Mouse (Mus musculus) heart, embryonic 11.5 days (tissue): ENCODE results near the gene Chrna4. TPM values are rescaled to one million over a fixed set of nuclear protein-coding genes. Genes with fewer than 3 reads are reported as not detected.

Experiments used
- ATAC-seq: fragments of 200-750 bp; cut with Nextera tagmentation; replicated peaks from 2 replicates; pipeline ENCODE4 v1.8.0; 2017; ENCODE audit warnings: moderate library complexity; ENCODE audit not compliant: insufficient number of reproducible peaks, low FRiP score, low TSS enrichment
- H3K27ac ChIP-seq: fragments of 300-500 bp; sonication (generic); 2 replicates; pipeline ENCODE4 v1.5.1; 2014; ENCODE audit warnings: mild to moderate bottlenecking, low read depth, low read length
- H3K27me3 ChIP-seq: fragments of 300-500 bp; sonication (generic); 2 replicates; pipeline ENCODE4 v1.6.1; 2014; ENCODE audit warnings: mild to moderate bottlenecking, low read length, mixed read lengths; ENCODE audit not compliant: control insufficient read depth, insufficient read depth
- H3K36me3 ChIP-seq: fragments of 300-500 bp; sonication (generic); 2 replicates; pipeline ENCODE4 v1.6.1; 2014; ENCODE audit warnings: mild to moderate bottlenecking, low read length, moderate library complexity, mixed read lengths; ENCODE audit not compliant: control insufficient read depth, insufficient read depth
- H3K4me1 ChIP-seq: fragments of 300-500 bp; sonication (generic); 2 replicates; pipeline ENCODE4 v1.6.1; 2014; ENCODE audit warnings: low read length; ENCODE audit not compliant: control insufficient read depth, insufficient read depth
- H3K4me2 ChIP-seq: fragments of 300-500 bp; sonication (generic); 2 replicates; pipeline ENCODE4 v1.6.1; 2014; ENCODE audit warnings: mild to moderate bottlenecking, moderate library complexity
- H3K4me3 ChIP-seq: fragments of 300-500 bp; sonication (generic); 2 replicates; pipeline ENCODE4 v1.5.1; 2014; ENCODE audit warnings: low read depth, low read length
- H3K9ac ChIP-seq: fragments of 300-500 bp; sonication (generic); 2 replicates; pipeline ENCODE4 v1.6.1; 2014; ENCODE audit warnings: mild to moderate bottlenecking, low read depth, low read length, moderate library complexity
- H3K9me3 ChIP-seq: fragments of 300-500 bp; sonication (generic); replicated peaks from 2 replicates; pipeline ENCODE4 v1.6.1; 2016; ENCODE audit warnings: low read length; ENCODE audit not compliant: control insufficient read depth
- WGBS: fragments of 180-500 bp; shearing (Covaris S2); extraction: QIAGEN DNeasy Blood & Tissue Kit; methylation state at CpG from one replicate; pipeline ENCODE4 v1.1.7; 2014; ENCODE audit not compliant: insufficient replicate concordance; 5-methylcytosine and 5-hydroxymethylcytosine counted together
- polyA plus RNA-seq: library from polyadenylated mRNA; unstranded; fragments of >200 nt; fragmentation: Nextera tagmentation; extraction: Ambion mirVana; gene quantifications from 2 replicates; pipeline ENCODE4 v1.2.1, GENCODE M21; 2014

The Chrna4 gene
- 0.28 and 0.70 TPM in 2 replicates for polyA plus RNA-seq

DNA sequence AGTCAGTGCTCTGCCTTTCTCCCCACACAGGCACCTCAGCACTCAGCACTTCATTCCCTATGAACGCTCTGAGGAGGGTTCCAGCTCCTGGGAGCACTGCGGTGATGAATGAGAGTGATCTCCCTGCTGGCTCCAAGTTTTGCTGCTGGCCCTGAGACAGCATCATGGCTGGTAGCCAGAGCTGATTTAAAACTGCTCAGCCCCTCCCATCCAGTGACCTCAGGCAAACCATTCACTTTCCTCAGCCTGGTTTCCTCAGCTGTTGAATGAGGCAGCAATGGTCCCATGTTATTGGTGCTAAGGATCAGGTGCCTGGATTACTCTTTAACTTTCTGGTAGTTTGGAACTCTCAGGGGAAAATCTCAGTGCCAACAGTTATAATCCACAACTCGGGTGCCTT is at the start of gene Chrna4:
TSS of gene Chrna4 (minus strand) at position 110 of the 400 bp plus-strand sequence.
- Histone ChIP-seq H3K27ac (no peak within 1 kb of the TSS), H3K4me3 (no peak within 1 kb of the TSS), H3K4me1 (0 out of 2 replicates have a peak, but pooled peaks cover 4% of the 10 kb centered on the region), H3K9ac (no peak within 1 kb of the TSS), H3K36me3 (no peaks in the 10 kb centered on the region), H3K9me3 (no peaks in the 10 kb centered on the region), H3K27me3 (peaks cover 63% of the 10 kb centered on the region), H3K4me2 (no peak within 1 kb of the TSS)
- WGBS = 56% methylated on average over 3 of the region's 3 CpGs
- no peak for ATAC-seq

DNA sequence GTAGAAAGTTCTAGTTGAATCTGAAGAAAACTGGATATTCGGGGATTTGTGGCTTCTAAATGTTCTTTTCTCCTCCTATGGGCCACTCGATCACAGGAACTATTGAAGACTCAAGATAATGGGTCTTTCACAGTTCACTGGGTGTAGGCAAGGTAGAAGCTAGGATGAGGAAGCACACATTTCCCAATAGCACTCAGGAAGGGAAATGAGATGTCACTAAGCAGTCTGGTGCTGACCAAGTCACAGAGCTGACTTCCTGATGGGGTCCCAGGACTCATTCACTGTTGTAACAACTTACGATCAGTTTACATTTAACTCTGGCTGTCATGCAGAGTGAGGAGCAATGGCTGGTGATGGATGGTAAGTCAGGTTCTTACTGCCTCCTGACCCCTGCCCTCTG is 46.8 kb upstream of the Chrna4 start:
- no peak overlapping the region for H3K9ac ChIP-seq
- no peaks in the 10 kb centered on the region for H3K4me1 ChIP-seq
- no peak for ATAC-seq
- no peaks in the 10 kb centered on the region for H3K36me3 ChIP-seq
- WGBS = 68% methylated on average over 3 of the region's 3 CpGs
- H3K27ac ChIP-seq = no peak overlapping the region
- peaks cover 17% of the 10 kb centered on the region for H3K27me3 ChIP-seq
- H3K4me2 ChIP-seq = no peak overlapping the region
- no peak overlapping the region for H3K4me3 ChIP-seq
- no peaks in the 10 kb centered on the region for H3K9me3 ChIP-seq

DNA sequence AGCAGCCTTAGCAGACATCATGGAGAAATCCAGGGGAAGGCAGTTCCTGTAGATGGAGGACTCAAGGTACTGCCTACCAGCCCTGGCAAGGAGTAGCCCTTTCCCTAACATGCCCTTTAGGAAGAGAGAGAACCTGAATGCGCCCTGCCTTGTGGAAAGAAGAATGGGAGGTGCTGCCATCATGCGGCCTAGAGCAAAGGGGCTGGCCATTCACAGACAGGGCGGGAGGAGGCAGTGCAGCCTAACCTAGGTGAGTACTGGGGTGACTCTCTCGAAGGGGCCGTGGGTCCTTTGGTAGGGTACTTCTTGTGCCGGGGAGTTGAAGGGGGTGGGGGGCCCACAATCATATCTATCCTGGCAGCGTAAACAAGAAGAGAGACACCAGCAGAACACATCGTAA is 41.7 kb upstream of the Chrna4 start:
- H3K4me2 ChIP-seq = no peak overlapping the region
- peaks cover 9% of the 10 kb centered on the region for H3K27me3 ChIP-seq
- no peak overlapping the region for H3K9ac ChIP-seq
- H3K27ac ChIP-seq = no peak overlapping the region
- ATAC-seq = no peak
- no peak overlapping the region for H3K4me3 ChIP-seq
- H3K4me1 ChIP-seq = no peaks in the 10 kb centered on the region
- 68% methylated on average over 8 of the region's 8 CpGs for WGBS
- H3K36me3 ChIP-seq = no peaks in the 10 kb centered on the region
- H3K9me3 ChIP-seq = no peaks in the 10 kb centered on the region

DNA sequence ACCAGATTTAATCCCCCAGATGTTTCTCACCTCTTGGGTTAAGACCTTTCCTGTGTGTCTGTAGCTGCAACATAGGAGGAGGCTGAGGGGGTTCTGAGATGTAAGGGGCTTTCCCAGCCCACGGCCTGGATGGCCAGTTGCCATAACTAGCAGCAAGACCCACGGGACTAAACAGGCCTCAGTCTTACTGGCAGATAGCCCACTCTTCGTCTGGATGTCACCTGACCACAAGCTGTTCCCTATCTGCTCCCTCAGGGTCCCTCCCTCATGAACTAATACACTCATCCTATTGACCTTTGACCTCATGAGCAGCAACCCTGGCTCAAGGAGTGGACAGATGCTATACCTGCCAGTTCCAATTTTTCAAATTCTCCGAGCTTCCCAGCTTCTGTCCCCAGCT is 40.6 kb upstream of the Chrna4 start:
- no peaks in the 10 kb centered on the region for H3K36me3 ChIP-seq
- WGBS = 44% methylated on average over 4 of the region's 4 CpGs

DNA sequence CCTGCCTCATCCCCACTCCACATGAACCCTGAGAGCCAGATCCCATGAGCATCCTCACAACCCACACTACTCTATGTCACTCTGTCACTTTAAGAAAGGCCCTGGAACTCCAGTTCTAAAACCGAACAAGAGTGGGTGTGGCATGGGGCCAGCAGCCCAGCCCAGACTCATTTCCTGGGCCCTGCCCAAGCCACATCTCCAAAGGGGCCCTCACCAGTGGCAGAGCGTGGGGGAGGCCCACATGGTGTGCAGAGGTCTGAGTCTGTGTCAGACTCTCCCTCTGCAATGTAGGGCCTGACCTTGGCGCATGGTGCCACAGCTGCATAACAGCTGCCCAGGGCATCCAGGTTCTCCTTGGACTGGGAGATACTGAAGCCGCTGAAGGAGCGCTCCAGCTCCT is 37.5 kb upstream of the Chrna4 start:
- ATAC-seq = no peak
- H3K9ac ChIP-seq = no peak overlapping the region

More for the DNA sequence above, 40.6 kb upstream of the Chrna4 start:
- no peak overlapping the region for H3K9ac ChIP-seq
- H3K4me2 ChIP-seq = no peak overlapping the region
- H3K27me3 ChIP-seq = peaks cover 9% of the 10 kb centered on the region
- no peaks in the 10 kb centered on the region for H3K4me1 ChIP-seq
- no peak overlapping the region for H3K4me3 ChIP-seq
- H3K9me3 ChIP-seq = no peaks in the 10 kb centered on the region
- ATAC-seq = no peak
- H3K27ac ChIP-seq = no peak overlapping the region

DNA sequence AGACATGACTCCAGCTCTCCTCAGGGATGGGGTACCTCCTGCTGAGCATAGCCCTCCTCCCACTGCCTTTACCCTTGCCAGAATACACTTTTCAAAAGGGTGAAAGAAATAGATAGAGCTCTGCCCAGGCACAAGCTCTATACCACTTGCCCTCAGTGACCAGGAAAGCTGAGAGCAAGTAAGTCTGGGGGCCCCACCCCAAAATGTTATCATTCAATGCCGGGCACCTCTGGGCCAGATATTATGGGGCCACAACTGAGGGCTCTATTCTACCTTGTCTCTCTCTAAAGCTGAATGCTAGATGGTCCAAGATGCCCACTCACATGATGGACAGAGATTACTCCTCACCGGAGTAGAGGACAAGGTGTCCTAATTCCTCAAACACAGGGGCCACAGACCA is 36.2 kb upstream of the Chrna4 start:
- WGBS = 83% methylated on average over 2 of the region's 2 CpGs
- H3K4me2 ChIP-seq = no peak overlapping the region
- peaks cover 2% of the 10 kb centered on the region for H3K27me3 ChIP-seq
- no peaks in the 10 kb centered on the region for H3K36me3 ChIP-seq
- no peaks in the 10 kb centered on the region for H3K9me3 ChIP-seq
- no peak for ATAC-seq
- no peak overlapping the region for H3K27ac ChIP-seq
- no peaks in the 10 kb centered on the region for H3K4me1 ChIP-seq
- no peak overlapping the region for H3K4me3 ChIP-seq
- H3K9ac ChIP-seq = no peak overlapping the region

More for the DNA sequence above, 37.5 kb upstream of the Chrna4 start:
- no peaks in the 10 kb centered on the region for H3K36me3 ChIP-seq
- peaks cover 5% of the 10 kb centered on the region for H3K27me3 ChIP-seq
- no peaks in the 10 kb centered on the region for H3K9me3 ChIP-seq
- no peak overlapping the region for H3K27ac ChIP-seq
- H3K4me1 ChIP-seq = no peaks in the 10 kb centered on the region
- no peak overlapping the region for H3K4me3 ChIP-seq
- H3K4me2 ChIP-seq = no peak overlapping the region
- 65% methylated on average over 5 of the region's 5 CpGs for WGBS

DNA sequence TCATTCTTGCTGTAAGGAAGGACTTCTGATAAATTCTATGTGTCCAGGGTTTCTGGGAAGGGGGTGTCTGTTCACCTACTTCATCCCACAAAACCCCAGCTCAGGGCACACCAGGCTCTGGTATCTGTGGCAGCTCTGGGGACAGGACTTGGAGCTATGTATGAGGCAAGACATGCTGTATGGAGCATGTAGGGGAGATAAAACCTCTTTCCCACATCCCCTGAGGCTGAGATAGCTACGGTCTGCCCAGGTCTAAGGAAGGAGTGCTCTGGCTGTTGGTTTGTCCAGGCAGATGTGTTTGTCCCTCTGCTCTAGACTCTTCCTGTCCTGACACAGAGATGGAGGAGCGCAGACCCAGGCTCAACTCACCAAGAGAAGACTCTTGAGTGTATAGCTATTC is 35.6 kb upstream of the Chrna4 start:
- no peaks in the 10 kb centered on the region for H3K9me3 ChIP-seq
- no peak overlapping the region for H3K9ac ChIP-seq
- no peaks in the 10 kb centered on the region for H3K4me1 ChIP-seq
- no peaks in the 10 kb centered on the region for H3K36me3 ChIP-seq
- H3K27ac ChIP-seq = no peak overlapping the region
- no peak overlapping the region for H3K4me2 ChIP-seq
- no peak overlapping the region for H3K4me3 ChIP-seq
- no peak for ATAC-seq
- WGBS = 83% methylated on average over 2 of the region's 2 CpGs
- H3K27me3 ChIP-seq = peaks cover 2% of the 10 kb centered on the region

DNA sequence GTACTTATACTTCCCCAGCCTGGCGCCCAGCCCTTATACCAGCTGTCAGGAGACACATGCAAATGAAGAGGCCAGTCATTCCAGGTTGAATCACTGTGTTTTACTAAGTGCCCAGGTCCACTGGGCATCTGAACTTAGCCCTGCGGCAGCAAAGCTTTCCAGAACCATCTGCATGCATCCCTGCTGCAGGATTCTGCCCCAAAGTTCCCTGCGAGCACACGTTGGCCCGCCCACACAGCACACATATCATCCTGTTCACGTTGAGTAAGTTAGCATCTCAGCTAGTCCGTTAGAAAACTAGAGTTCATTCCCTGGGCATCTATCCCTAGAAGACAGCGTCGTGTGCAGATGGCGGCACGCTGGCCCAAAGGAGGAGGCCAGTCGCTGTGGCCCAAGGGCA is 32.2 kb upstream of the Chrna4 start:
- Histone ChIP-seq H3K36me3 (no peaks in the 10 kb centered on the region), H3K27me3 (0 out of 2 replicates have a peak, but pooled peaks cover 3% of the 10 kb centered on the region), H3K4me1 (no peaks in the 10 kb centered on the region), H3K9ac (no peak overlapping the region), H3K4me2 (no peak overlapping the region), H3K4me3 (no peak overlapping the region), H3K27ac (no peak overlapping the region), H3K9me3 (no peaks in the 10 kb centered on the region)
- ATAC-seq = no peak
- 83% methylated on average over 12 of the region's 12 CpGs for WGBS

DNA sequence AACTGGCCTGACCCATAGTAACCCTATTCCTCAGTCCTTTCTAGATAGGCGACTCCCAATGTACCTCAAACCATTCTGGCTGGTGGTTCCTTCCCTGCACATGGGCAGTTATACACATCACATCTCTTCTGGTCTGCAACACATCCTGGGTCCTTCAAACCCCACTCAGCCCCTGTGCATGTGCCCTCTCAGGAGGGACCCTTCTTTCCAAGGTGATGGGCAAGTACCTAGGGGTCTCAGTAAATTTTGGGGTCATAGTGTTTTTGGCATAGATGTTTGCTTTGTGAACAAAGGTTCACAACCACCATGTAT is 29.0 kb upstream of the Chrna4 start:
- H3K27ac ChIP-seq = no peak overlapping the region
- H3K4me1 ChIP-seq = no peaks in the 10 kb centered on the region
- 7% methylated on average over 1 of the region's 1 CpGs for WGBS
- no peaks in the 10 kb centered on the region for H3K9me3 ChIP-seq
- ATAC-seq = no peak
- H3K9ac ChIP-seq = no peak overlapping the region
- 0 out of 2 replicates have a peak, but pooled peaks cover 5% of the 10 kb centered on the region for H3K27me3 ChIP-seq
- H3K4me3 ChIP-seq = no peak overlapping the region
- no peak overlapping the region for H3K4me2 ChIP-seq
- no peaks in the 10 kb centered on the region for H3K36me3 ChIP-seq
